Mouse (Mus musculus) layer of hippocampus, adult 18-20 months (tissue): Measurements from ENCODE around the gene Stat5a. TPM values are rescaled to one million over a fixed set of nuclear protein-coding genes. Genes with fewer than 3 reads are reported as not detected.

ENCODE experiments used
- DNase-seq, 2 experiments: peaks; one replicate each; pipeline ENCODE4 v3.0.0; 2022; ENCODE audit warnings: low spot score in 2 of 2
- total RNA-seq, 2 experiments: library from RNA; stranded (reverse); gene quantifications; 2 replicates each; pipeline ENCODE4 v1.2.3; 2021

Stat5a gene
- total RNA-seq, 2 experiments from 2014 or later, result 1.1 to 1.8 TPM

DNA sequence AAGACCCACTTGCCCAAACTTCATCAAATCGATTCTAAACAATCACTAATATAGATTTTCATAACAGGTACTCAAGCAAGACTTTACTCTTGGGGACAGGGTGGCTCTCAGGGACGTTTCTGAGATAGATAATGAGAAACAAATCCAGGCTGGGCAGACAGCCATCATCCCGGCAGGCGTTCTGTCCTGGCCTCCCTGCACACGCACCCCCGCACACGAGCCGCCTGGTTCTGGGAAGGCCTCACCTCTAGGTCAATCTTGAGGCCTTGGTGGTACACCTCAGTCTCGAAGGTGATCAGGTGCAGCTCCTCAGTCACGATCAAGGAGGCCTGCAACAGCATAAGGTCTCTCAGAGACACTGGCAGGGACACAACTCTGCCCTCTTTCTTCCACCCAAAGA is 36.9 kb downstream of the Stat5a start:
- DNase-seq, result no peak

DNA sequence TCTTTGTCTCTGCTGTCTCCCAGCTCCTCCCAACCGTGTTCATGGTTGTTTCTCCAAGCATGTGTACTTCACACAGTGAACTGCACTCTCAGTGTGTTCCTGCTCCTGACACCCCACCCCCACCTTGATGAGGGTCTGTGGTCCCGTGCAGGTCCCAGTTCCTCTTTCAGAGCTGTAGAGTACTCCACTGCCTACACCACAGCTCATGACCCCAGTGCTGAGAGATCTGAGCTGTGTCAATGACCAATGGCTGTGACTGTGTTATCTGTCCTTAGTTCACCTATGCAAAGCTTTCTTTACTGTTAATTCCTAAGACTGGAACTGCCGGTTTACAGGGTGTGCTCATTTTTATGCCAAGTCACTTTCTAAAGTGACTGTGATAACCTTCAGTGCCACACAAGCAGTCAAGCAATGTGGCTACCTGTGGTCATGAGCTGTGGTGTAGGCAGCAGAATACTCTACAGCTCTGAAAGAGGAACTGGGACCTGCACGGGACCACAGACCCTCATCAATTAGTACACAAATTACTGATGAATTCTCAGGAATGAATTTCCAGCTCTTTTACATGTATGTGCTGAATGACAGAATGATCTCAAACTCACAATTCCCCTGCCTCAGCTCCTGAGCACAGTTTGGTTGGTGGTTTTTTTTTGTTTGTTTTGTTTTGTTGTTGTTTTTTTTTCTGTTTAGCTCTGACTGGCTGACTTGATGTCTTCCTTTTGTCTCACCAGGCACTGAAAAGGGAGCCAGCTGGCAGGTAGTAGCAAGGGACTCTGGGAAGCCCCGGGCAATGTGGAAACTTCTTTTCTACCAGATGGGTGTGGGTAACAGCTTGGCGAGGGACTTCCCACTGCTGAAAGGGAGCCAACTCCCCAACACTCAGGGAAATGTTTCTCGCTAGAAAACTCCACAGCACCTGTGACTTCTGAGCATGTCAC is 38.4 kb downstream of the Stat5a start:
- DNase-seq, result peak; percentile 64 to 82

DNA sequence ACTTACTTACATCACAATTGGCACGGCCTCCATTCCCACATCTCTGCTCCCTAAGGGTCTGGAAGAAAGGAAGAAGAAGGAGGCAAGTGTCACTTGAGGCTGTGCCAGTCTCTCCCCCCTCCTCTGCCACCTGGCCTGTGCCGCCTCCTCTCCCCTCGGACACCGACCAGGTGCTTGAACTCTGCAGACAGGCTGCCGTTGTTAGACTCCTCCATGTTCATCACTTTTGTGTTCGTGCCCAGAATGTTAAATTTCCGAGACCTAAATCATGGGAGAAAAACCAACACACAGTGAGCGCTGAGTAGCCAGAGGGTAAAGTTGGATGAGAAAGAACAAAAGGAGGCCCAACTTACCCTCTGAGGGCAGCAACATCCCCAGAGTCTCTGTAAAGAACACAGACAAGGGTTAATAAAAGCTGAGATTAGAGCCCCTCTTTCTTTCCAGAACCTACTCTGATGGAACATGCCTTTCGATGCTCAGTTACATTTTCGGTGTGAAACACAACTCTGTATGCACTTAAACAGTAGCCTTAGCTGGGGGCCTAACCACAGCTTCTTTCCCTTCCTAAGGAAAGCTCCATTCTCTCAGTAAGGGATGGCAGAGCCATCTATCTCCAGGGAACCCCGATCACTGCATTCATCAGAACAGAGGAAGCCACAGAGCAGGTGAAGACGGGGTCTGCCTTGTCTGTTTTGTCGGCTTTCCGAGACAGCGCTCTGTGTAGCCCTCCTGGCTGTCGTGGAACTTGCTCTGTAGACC is 39.5 kb downstream of the Stat5a start:
- no peak for DNase-seq

DNA sequence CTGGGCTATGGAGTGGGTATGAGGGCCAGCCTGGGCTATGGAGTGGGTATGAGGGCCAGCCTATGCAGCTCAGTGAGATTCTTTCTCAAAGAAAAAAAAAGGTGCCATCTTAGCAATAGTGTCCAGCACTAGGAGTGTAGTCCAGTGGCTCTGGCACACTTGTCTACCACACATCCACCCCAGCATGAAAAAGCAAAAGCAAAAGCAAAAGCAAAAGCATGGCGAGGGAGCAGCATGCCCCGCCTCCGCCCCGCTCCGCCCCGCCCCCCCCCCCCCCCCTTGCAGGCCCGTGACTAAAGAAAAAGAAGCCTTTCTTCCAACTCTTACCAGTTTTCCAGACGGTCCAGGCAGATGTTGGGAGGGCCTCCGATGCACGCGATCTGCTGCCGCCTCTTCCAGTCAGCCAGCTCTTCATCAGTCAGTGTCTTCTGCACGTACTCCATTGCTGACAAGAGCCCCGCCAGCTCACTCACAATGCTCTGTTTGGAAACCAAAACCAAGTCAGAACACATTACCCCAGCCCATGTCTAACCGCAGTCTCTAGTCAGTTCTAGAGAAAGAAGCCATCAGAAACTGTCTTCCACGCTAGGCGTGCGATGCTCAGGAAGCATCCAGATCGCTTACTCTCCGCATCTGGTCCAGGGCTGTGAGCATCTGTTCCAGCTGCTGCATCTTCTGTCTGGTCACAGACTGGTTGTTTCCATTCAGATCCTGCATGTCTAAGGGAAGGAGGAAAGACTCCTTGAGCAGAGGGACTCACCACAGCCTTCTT is 45.6 kb downstream of the Stat5a start:
- DNase-seq, result no peak

DNA sequence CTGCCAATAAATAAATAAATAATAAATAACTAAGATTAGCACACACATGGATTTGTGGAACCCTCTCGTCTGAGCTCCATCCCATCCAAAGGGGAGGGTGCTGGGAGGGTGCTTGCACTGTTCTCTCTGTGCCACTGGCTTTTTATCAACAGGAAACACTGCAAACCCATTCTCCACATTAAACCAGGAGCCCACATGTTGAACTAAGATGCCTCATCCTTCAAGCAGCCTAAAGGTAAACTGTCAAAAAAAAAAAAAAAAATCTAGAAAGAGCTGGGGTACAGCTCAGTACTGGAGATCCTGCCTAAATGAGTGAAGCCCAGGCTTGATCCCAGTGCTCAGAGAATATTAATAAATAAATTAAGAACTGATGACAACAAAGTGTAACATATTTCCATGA is 46.8 kb downstream of the Stat5a start:
- no peak for DNase-seq

DNA sequence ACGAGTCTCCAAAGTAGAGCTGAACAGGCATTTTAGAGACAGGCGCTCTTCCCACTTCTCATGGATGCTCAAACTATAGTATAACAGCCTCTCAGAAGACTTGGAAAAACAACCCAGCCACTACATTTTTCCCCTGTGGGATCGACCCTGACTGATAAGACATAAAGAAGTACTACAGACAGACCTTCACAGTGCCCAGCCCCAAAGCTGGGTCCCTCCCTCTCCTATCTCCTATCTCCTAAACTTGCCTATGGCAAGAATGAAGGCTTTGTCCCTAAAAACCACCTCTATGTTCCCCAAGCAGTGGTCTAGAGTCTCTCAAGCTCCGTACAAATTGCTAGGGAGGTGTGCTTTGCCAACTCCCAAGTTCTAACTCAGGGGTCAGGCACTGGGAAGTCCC is 47.7 kb downstream of the Stat5a start:
- no peak for DNase-seq

DNA sequence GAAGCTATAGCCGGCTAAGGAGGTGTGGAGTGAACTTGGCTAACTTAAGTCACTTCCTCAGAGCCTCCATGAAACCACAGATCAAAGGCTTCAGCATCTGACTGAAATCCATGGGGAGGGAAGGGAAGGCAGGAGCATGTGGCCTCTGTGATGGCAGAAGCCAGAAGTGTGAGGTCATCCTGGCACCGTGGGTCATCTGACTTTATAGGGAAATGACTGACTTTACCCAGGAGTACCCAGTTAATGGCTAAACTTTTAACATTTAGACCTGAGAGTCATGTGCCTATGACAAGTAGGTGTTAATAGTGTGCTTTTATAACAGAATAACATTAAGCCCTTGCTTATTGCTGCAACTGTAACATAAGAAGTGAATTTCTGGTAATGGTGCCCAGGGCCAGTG is 49.0 kb downstream of the Stat5a start:
- DNase-seq, result no peak

DNA sequence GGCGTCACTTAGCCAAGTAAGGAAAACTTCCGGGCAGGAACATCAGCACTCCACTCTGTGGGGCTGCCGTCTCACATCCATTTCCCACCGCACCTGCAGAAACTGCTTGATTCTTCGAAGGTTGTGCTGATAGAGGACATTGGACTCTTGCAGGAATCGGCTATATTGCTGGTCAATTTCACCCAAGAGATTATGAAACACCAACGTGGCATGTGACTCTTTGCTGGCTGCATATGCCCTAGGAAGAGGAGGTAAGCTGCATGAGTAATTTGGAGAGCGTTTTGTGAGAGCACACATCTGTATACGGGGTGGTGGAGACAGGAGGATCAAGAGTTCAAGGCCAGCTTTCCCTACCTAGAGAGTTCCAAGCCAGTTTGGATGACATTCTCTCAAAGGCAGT is 49.4 kb downstream of the Stat5a start:
- DNase-seq, result no peak

DNA sequence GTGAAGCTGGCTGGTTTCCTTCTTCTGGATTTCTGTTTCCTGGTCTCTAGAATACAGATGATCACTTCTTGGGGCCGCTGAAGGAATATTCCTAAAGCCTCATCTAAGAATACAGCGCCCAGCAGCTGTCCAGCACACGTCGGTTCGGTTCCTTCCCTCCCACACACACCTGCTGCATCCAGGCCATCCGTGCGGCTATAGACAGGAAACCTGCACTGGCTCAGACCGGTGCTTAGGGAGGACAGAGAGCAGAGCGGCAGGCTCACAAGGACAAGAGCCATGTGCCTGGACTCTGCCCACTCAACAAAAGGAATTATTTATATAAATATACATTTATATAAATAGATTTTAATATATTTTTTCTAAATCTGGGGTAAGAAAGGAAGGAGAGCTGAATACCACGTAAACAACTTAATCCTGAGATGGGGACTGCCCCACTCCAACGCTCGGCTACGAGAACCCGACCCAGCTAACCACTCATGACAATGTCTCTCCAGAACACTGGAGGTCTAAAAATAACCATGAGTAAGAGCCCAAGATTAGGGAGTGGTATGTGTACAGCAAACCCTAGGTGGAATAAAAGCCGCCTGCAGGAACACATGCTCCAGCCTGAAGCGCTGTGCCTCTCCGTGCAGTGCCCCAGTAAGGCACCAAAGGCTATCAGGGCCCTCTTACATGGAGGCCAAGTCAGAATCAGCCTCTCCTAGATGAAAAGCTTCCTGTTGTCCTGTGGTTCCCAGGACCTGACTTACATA is 53.4 kb downstream of the Stat5a start:
- no peak for DNase-seq

DNA sequence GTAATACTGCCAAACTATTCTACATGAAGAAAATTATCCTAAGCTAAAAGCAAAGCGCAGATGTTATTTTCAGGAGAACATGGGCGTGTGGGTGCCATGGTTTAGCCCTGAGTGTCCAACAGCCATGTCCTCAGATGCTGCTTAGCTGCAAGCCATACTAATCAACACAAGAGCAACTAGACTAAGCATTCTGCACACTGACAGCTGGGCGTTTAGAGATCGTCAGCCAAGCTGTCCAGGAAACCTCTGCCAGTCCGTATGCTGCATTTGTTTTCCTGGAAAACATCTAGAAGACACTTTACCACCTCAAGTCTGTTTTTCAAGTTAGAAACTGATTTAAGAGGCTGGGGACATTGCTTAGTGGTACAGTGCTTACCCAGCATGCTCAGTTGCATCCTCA is 55.3 kb downstream of the Stat5a start:
- no peak for DNase-seq

DNA sequence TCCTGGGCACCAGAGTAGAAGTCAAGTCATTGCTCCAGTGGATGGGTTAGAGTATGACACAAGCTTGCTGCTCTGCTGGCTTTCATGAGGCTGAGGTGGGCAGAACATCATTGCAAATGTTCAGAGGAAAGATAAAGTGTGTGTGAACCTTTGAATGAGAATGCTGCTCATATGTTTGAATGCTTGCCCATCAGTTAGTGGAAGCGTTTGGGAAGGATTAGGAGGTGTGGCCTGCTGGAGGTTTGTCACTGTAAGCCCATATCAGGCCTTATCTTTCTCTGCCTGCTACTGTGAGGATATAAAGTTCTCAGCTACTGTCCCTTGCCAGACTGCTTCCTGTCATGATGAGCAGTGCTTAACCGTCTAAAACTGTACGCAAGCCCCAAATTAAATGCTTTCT is 55.9 kb downstream of the Stat5a start:
- no peak for DNase-seq

DNA sequence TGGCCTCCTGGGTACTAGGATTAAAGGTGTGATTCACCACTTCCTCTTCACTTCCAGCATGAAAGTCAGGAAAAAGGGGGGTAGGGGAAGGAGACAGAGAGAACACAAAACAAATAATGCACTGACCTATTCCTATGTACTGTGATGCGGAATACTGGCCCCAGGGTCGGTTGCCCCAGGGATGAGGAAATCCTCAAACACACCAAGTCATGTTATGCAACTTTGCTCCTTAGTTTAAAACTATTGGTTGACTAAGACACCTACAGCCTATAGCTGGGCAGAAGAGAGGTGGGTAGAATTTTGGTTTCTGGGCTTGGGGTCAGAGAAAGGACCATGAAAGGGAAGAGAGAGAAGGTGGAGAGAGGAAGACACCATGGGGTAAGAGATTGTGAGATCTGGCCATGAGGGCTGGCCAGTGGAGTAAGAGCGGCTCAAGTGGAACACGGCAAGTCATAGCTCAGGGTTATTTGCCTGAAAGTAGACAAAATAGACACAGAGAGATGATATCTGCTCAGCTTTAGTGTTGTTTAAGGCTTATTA is 57.4 kb downstream of the Stat5a start:
- DNase-seq, result no peak

DNA sequence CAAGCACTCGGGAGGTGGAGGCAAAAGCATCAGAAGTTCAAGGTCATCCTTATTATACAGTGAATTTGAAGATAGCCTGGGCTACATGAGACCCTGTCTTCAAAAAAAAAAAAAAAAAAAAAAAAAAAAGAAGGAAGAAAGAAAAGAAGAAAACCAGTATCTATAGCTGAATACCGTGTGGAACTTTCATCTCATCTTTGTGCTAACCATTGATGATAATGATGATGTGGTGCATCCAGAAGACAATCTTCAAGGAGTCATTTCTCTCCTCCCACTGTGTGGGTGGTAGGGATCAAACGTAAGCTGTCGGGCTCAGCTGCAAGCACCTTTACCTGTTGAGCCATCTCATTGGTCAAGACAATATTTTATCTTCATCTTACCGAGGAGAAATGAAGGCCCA is 58.9 kb downstream of the Stat5a start:
- DNase-seq, result no peak

DNA sequence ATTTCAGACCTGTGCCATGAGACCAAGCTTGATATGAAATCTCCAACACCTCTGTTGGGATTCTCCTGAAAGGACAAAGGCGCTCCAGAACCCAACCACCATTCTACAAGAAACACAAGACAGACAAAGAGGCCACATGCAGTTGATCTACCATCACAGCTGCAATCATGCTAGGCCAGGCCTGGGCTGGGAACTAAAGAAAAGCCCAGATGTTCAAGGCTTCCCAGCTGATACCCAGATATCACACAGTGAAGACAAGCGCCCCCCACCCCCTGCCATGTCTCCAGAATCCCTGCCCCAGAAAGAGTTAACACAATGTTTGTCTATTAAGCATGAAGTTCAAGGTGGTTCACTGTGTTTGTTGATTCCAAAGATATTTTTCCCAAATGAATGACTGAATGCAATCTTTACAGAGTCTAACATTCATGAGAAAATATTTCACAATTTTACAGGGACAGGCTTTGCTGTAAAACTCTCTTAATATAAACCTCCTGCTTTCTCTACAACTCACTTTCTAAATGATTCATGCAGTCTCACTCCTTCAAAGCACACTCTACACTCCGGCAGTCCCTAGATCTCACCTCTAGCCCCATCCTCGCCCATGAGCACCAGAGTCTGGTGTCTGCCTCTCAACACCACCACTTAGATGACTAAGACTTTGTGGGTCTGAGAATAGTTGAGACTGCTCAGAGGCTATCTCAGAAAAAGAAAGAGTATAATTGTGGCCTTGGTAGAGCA is 61.9 kb downstream of the Stat5a start:
- no peak for DNase-seq

DNA sequence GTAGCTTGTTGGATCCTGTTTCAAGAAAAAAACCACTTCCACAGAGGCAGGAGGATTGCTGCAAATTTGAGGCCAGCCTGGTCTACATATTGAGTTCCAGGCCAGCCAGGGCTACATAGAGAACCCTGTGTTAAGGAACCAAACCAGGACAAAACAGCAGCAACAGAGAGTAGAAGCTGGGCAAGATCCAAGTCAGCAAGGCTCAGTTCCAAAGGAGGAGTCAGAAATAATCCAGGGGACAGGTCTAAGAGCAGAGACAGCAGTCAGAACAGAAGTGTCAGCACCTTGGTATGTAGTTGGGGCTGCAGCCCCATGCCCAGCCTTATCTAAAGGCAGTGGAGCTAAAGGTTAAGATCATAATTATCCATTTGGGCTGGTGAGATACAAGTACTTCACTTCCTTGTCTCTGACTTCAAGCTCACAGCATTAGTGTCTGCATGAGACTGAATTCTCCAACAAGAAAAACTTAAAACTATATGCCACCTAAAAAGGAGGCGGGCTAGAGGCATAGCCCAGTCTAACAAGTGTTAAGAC is 65.3 kb downstream of the Stat5a start:
- no peak for DNase-seq

DNA sequence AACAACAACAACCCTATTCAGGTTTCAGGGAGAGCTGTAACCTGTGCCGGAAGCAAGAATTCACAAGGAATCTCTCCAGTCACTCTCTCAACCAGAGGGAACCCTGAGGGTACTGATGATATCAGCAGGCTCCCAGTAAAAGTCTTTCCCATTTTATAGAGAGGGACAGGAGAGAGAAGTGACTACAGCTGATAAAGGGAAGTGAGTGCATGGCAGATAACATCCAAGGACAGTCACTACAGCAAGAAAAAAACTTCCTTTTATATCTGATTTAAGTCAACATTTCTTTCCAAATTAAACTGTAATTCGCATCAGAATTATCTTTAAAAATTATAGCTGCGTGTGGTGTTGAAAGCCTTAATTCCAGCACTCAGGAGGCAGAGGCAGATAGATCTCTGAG is 68.2 kb downstream of the Stat5a start:
- no peak for DNase-seq

DNA sequence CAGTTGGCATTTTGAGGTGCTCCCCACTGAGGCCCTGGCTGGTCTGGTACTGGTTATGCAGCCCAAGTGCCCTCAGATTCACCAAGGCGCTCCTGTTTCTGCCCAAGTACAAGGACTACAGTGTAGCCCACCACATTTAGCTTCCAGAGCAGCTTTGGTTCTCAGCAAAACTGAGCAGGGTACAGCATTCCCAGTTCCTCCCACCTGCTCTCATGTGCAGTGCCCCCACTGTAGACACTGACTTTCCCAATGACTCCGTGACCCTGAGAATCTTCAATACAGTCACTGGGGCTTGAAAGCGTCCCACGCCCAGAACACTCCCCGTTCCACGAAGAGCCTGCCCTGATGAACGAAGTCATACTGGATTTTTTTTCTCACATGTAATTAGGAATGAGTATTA is 71.5 kb downstream of the Stat5a start:
- no peak for DNase-seq

DNA sequence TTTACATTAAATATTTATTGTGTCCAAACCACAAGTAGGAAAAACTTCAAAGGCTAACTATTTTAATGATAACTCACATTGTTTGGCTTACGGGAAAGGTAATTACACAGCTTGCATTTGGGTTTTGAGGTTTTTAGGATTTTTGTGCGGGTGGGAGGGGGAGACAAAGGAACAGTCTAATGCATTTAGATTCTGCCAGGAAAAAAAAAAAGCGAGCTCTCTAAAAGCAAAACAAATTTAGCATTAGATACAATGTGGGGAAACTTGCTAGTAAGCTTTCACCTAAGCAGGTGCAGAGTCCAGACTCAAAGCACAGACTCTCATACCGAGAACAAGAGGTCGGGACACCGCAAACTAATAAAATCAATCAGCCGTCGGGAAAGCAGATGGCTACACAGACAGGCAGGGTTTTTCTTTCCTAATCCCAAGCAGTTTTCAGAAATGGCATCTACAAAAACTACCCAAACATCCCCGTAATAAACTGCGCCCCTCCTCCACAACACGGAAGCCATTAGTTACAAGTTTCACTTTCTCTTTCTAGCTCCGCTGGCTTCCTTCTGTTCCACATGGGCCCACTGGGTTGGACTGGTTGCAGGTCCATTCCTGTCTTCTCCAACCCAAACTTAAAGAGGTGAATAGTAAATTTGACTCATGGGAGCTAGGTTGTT is 72.2 kb downstream of the Stat5a start:
- peak in 1 of 2 experiments; percentile 25 for DNase-seq
